Mouse (Mus musculus) MEL (cell line): ENCODE results near the gene Fgfr2.

ENCODE experiments used
- E2F4 ChIP-seq: IDR thresholded peaks from 2 replicates; pipeline ENCODE4 v1.6.1; 2011; ENCODE audit warnings: low read depth, low read length, improper control_type of control experiment, borderline replicate concordance
- EP300 ChIP-seq, 2 experiments: IDR thresholded peaks; 2 replicates each; pipeline ENCODE4 v1.6.1; 2011; ENCODE audit warnings: improper control_type of control experiment in 2 of 2, low read length in 2 of 2, low read depth in 1 of 2, mild to moderate bottlenecking in 1 of 2
- GATA1 ChIP-seq: IDR thresholded peaks from 2 replicates; pipeline ENCODE4 v1.6.1; 2011; ENCODE audit warnings: low read depth, low read length, improper control_type of control experiment
- USF2 ChIP-seq, 2 experiments: IDR thresholded peaks; 2 replicates each; pipeline ENCODE4 v1.6.1; 2011 to 2012; ENCODE audit warnings: improper control_type of control experiment in 2 of 2, low read length in 2 of 2, borderline replicate concordance in 1 of 2, inconsistent platforms in 1 of 2, low read depth in 1 of 2, mild to moderate bottlenecking in 1 of 2; ENCODE audit not compliant: insufficient read depth in 1 of 2

- TF ChIP-seq USF2 (IDR thresholded peaks at IDR 0.05; ENCODE audit: borderline replicate concordance in 1 of 2, insufficient read depth in 1 of 2, low read depth in 1 of 2, low read length in 2 of 2) (no peak), EP300 (IDR thresholded peaks at IDR 0.05; ENCODE audit: low read depth in 1 of 2, low read length in 2 of 2) (no peak), GATA1 (no peak), E2F4 (no peak)
Measured at GRCm38 (mm10) chr7:131169099-131169498, 1954.1 kb downstream of the Fgfr2 start.
